8 mouse cellular contexts compared by ENCODE assay signal in the genomic region with DNA sequence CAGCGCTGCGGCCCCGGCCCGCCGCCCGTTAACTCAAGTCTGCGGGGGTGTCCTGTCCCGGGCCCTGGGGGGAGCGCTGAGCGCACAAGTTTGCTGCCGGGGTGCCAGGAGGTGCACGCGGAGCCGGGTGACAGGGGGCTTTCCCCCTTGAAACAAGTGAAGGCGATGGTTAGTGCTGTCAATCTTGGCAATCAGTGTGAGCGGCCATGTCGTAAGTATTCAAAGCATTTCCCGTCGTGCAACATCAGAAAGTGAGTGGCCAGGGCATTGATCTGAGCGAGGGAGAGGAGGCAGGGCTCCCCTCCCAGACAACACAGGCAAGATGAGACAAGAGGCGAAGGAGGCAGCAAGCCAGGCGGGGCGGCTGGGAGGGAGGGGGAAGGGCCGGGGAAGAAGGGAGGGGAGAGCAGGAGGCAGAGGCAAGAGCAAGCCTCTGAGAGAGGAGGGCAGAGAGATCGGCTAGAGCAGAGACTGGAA. TPM values are rescaled to one million over a fixed set of nuclear protein-coding genes. Genes with fewer than 3 reads are reported as not detected.
DNase-seq lines count a peak whose midpoint lies in the region; ATAC-seq lines count a peak whose summit lies in the region.

No protein-coding gene starts in this region.

- peaks cover 29% of the 10 kb centered on the region for H3K27me3 ChIP-seq in forebrain, embryonic 13.5 days

- H3K9me3 ChIP-seq in forebrain, embryonic 13.5 days (replicated peaks): no peaks in the 10 kb centered on the region

- peak overlapping the region; percentile 75 for H3K4me3 ChIP-seq in forebrain, embryonic 13.5 days

- WGBS in forebrain, embryonic 13.5 days: under 1% methylated on average over 25 of the region's 25 CpGs

- H3K36me3 ChIP-seq in forebrain, embryonic 13.5 days (ENCODE audit: poor library complexity, severe bottlenecking): no peaks in the 10 kb centered on the region

- intact Hi-C loops in heart, postnatal 36 days (cut with DNase I): loop anchor here (5.0 to 10.0 kb wide), 5 partner anchors 82 to 667 kb away; no protein-coding TSS in a partner anchor

- peak overlapping the region; percentile 99 for H3K4me2 ChIP-seq in forebrain, embryonic 13.5 days

- H3K27ac ChIP-seq in forebrain, embryonic 13.5 days: peak overlapping the region; percentile 93

- H3K4me1 ChIP-seq in forebrain, embryonic 13.5 days: peaks cover 78% of the 10 kb centered on the region

- peak; percentile 65 for ATAC-seq in forebrain, embryonic 13.5 days

- DNase-seq in cerebellum, postnatal 10 days: peak; percentile 68 to 79
- no peak for DNase-seq in cerebellum, adult 9-10 months
- DNase-seq in R1 (ENCODE audit: low read depth, low spot score): peak; percentile 78
- peak; percentile 46 to 58 for DNase-seq in heart, postnatal 36 days
- DNase-seq in layer of hippocampus, postnatal 10 days (ENCODE audit: low spot score in 2 of 2): peak; percentile 42 to 63
- peak; percentile 86 for DNase-seq in mesoderm, embryonic 11.5 days (ENCODE audit: low read depth, low spot score)
- peak; percentile 71 for DNase-seq in testis, postnatal 10 days (ENCODE audit: low spot score)

- H3K9ac ChIP-seq in forebrain, embryonic 13.5 days: peak overlapping the region; percentile 74

RNA-seq across cellular contexts. Expression of a gene that starts 4.3 kb away (rescaled TPM):
- 143 and 149 TPM in 2 replicates for polyA plus RNA-seq in forebrain, embryonic 13.5 days (2015; fragmentation: Nextera tagmentation; extraction: Ambion mirVana)
- total RNA-seq in heart, postnatal 36 days (2021): 10 to 100 TPM; 24.0 to 30.4 TPM
- 10 to 100 TPM; 28.9 to 34.8 TPM for total RNA-seq in layer of hippocampus, postnatal 10 days (2021)

RNA-seq across cellular contexts. Expression of a gene that starts 4.9 kb away (rescaled TPM):
- 372 and 377 TPM in 2 replicates for polyA plus RNA-seq in forebrain, embryonic 13.5 days (2015; fragmentation: Nextera tagmentation; extraction: Ambion mirVana)
- total RNA-seq in heart, postnatal 36 days (2021): 10 to 100 TPM; 51.2 to 55.9 TPM
- 100 to 1,000 TPM; 115 to 147 TPM for total RNA-seq in layer of hippocampus, postnatal 10 days (2021)

RNA-seq across cellular contexts. Expression of a gene that starts 50.1 kb away (rescaled TPM):
- polyA plus RNA-seq in forebrain, embryonic 13.5 days (2015; fragmentation: Nextera tagmentation; extraction: Ambion mirVana): 0.57 and 1.6 TPM in 2 replicates
- total RNA-seq in heart, postnatal 36 days (2021): 1 to 10 TPM; 1.3 TPM
- 1 to 10 TPM; 3.7 to 4.7 TPM for total RNA-seq in layer of hippocampus, postnatal 10 days (2021)
